Mouse (Mus musculus): Measurements from ENCODE around the gene Spon1.

Gene Spon1

DNA sequence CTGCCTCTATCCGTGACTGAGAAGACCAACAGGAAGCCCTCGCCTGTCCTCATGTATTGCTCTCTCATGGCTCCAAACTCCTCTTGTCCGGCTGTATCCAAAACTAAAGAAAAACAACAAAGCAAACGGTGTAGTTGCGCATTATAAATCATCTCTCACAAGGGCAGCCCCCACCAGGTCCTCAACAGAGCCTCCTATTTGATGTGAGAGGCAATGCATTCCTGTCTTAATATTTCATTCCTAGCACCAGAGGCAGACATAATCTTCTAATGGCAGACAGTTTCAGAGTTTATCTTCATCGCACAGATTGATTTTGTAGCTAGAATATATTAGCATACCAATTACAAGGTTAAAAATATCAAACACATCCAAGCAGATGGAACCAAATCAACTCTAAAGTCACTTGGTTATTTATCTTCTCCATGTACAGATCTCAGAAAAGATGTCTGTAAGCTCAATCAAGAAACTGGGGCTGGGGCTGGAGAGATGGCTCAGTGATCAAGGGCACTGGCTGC is 293.2 kb downstream of the Spon1 start:
- DNase-seq (ENCODE audit: low read depth, low spot score): no peak

DNA sequence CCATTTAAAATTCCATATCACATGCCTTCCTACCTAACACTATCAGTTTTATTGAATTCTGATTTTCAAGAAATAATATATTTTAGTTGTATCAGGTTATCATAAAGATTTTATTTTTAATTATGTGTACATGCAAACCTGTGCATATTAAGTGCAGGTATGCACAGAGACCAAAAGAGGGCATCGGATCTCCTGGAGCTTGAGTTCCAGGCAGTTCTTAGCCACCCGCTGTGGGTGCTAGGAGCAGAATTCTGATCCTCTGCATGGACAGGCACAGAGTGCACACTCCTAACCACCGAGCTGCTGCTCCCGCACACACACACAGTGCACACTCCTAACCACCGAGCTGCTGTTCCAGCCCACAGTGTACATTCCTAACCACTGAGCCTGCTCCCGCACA is 294.6 kb downstream of the Spon1 start:
- DNase-seq (ENCODE audit: low read depth, low spot score): peak; percentile 14

DNA sequence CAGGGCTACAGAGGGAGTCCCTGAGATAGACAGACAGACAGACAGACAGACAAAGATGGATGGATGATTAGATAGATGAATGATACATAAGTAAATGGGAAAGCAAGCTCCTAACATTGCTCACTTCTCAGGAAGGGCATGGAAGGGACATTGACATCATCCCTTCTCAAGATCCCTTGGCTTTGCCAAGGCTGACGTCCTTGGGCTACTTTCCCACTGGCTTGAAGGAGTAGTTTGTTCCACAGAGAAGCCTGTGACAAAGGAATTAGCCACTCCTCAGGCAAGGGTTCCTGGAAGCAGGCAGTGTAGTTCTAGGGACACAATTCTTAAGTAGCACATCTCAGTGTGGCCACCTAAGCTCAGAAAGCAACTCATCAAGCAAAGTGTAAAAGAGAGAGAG is 296.7 kb downstream of the Spon1 start:
- DNase-seq (ENCODE audit: low read depth, low spot score): no peak

DNA sequence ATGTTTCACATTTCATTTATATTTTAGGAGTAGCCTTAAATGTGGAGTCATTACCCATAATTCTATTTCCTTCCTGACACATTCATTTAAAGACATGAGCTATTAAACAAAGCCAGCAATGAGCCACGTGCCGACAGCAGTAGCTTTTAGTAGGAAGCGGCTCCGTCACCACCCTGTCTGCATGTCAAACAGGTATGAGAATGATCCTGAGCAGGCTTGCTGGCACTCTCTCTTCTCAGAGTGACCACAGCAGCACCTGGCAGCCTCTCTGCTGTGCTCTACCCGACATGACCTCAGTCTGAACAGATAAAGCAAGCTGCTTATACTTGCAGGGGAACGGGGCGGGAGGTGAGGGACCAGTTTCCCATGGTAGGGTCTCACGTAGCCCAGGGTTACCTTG is 297.7 kb downstream of the Spon1 start:
- DNase-seq (ENCODE audit: low read depth, low spot score): no peak

DNA sequence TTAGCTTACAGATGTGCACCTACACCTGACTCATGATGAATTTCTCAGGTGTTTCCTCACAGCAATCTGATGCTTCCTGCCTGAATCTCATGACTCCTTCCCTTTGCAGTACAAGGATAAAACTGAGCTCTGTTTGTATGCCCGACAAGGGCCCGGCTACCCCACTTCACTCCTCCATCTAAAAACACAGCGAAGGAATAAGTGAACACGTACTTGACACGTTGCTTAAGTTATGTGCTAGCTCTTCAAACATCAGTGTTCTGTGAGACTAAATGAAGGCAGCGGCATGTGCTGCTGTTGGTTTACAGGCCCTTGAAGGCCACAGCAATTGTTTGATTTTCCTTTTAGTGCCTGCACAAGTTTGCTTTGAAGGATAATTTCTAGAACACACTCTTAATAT is 298.2 kb downstream of the Spon1 start:
- no peak for DNase-seq (ENCODE audit: low read depth, low spot score)

DNA sequence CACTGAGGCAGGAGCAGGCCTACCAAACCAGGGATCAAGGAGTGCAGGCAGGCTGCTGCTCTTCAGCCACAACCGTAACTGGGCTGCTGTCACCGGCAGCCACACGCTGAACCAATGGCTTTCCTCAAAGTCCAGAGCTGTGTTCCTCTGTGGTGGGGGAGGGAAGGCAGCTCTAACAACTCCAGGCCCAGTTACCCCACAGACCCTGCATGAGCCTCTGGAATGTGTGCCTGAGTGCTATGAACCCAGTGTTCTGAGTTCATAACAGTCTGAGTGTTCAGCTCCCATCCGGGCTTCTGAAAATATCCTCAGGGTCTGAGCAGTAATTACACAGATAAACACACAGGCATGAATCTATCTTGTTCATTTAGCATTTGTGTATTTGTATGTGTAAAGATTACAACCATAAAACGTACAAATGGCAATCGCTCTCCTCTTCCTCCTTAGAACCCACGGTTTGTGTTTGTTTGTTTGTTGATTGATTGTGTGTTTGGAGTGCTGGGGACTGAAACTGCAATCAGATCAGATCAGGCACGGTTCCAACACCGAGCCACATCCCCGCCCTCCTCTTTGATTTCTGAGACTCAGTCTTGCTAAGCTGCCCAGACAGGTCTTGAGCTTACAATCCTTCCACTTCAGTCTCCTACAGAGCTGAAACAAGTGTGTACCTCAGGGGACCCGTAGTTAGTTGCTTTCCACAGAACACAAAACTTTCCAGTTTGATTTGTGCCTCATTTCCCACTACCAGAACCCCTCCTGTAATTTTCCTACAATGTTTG is 299.8 kb downstream of the Spon1 start:
- no peak for DNase-seq (ENCODE audit: low read depth, low spot score)

DNA sequence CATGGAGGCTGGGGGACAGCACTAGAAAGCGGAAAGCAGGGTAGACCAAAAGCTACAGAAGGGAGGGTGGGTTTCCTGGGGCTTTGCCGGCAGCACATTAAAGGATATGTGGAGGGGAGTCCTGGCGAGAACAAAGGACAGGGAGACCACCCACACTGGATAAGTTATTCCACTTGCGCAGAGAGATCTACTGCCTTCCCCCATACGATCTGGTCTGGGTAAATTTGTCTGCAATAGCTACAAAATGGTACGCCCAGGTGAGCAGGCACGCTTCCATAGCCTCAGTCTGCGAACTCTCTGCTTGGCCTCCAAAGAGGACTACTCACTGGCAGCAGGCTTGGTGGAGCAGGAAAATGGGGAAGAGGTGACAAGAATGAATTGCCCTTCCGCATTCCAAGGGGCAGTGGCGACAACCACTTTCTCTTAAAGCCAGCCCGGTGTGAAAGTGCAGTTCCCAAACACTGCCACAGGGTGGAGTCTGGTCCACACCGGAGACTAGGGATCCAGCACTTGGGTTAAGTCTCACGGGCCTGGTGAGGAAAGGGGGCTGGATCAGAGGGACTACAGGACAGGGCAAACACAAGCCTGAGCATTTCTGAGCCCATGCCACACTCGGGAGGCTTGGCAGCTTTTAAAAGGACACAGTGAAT is 300.9 kb downstream of the Spon1 start:
- DNase-seq (ENCODE audit: low read depth, low spot score): peak; percentile 81

DNA sequence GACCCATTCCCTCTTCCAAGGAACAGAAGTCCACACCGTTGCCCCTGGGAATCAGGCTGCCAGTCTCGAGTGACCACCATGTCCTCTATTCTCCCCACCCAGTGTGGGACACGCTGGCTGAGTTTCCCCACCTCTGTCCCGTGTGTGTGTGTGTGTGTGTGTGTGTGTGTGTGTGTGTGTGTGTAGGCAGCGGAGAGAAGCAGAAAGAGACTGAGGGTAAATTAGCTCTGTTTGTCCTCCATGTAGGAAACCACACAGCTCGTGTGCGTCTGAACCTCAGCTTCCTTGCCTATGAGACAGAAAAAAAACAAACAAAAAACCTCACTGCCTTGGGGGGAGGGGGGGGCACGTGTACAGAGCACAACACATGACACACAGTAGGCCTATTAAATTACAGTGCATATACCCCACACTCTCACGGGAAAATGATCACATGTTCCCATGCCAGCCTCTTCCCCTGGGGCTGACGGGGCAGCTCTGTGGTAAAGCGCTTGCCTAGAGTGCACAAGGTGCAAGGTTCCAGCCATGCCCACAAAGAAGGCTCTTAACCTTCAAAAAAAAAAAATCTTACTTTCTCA is 303.2 kb downstream of the Spon1 start:
- DNase-seq (ENCODE audit: low read depth, low spot score): no peak

DNA sequence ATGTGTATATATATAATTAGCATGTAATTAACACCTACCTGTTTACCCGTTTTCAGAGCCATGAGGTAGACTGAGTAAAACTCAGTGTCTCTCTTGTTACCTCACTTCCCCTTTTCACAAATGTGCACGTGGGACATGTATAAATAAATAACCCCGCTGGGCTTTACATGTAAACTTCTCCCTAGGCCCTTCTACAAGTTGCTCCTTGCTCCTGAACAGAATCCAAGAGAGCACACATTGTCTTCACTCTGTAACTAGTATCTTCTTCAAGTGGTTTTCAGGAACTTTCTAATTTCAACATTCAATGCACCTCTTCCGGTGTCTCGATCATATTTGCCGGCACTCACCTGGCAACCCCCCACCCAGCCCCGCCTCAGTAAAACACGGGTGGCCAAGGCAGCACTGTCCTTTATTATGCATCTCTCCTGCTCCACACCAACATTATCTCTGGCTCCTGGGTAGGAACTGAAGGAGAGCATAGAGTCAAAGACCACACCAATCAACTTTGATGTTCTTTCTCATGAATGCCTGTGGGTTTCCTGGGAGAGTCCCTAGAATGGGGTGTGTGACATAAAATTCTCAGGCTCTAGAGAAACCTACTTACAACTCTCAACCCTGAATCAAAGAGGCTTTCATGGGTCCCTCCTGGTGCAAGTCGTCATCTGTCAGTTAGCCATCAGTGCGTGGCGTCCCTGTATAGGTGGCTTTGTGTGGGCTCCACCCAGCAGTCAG is 304.1 kb downstream of the Spon1 start:
- DNase-seq (ENCODE audit: low read depth, low spot score): peak; percentile 11

DNA sequence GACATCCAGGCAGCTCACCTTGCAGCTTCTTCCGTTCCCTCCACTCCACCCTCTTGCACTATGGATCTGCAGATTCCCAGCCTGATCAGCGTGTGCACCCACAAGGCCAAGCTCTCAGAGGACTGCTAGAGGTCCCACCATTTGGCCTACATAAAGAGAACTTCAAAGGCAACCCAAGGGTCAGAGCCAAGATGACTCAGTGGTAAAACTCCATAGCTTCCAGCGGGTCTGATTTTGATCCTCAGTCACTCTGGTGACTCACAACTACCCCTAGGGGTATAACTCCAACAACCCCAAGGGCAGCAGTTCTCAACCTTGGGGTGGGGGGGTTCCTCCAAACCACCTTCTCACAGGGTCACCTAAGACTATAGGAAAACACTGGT is 304.7 kb downstream of the Spon1 start:
- DNase-seq (ENCODE audit: low read depth, low spot score): peak; percentile 70

DNA sequence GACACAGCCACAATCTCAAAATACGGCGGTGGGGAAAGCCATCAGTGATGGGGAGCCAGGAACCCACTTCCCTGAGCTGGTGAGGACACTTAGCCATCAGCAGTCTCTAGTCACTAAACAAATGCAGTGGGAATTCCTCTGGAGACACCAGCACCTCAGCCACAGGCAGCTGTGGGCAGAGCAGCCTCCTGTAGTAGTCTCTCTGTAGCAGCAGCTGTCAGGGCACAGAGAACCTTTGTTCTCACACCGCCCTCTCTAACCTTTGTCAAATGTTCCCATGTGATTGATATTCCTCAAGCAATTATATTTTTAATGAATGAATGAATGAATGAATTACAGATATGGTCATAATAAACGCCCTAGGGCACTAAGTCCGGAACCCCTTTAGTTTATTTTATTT is 305.6 kb downstream of the Spon1 start:
- DNase-seq (ENCODE audit: low read depth, low spot score): no peak

DNA sequence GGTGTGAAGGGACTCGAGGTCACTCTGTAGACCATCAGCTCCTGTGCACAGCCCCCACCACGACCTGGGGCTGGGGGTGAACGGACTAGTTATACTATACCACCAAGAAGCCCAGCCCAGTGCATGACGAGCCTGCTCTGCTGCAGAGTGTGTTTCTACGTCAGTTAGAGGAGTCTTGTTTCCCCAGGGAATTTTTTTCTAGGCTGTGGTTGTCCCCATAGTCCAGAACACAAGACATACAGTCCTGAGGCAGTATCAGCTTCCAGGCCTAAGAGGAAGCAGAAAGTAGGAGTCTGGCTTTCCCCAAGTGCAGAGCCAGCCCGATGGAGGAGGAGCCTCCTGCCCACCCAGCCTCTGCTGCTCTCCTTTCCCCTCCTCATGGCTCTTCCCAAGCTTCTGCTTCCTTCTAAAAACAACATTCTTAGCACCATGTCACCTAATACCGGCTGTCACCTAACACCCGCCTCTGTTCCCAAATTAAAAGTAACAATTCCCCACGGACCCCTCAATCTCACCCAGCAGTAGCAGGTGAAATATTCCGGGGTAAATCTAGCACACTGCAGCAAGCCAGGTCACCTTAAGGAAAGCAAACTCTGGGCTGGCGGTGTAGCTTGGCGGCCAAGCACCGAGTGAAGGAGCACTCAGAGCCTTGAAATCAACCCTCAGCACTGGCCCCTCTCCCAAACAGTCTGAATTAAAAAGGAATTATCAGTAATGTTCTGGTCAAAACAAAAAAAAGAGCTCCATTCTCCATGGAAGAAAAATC is 306.2 kb downstream of the Spon1 start:
- peak; percentile 8 for DNase-seq (ENCODE audit: low read depth, low spot score)

DNA sequence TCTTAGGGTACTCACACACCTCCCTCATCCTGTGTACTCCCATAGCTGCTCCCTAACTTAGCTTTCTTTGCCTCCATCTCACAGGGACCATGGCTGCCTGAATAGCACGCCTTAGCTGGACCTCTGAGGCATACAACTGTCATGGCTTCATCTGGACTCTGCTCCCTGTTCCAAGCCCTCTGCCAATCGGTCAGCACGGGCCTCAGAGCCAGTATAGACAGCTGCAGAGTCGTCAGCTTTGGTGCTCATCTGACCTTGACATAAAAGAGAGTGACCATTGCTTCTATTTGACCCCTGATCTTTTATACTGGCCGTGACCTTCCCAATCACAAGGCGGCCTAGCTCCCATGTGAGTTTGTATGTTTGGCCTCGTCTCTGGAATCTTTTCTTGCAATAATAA is 308.3 kb downstream of the Spon1 start:
- DNase-seq (ENCODE audit: low read depth, low spot score): no peak

DNA sequence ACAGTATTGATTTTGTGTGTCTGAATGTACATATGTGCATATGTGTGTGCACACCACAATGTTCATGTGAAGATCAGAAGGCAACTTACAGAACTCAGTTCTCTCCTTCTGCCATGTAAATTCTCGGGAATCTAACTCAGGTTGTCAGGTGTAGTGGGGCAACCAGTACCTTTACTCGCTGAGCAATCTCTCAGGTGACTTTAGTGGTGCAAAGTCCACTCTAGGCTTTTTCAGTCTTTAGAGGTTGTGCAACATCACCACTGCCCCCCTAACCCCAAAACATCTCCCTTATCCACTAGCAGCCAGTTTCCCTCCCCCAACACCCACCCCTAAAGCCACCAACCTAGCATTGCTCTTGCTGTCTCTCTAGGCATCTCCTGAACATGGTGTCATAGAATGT is 308.8 kb downstream of the Spon1 start:
- DNase-seq (ENCODE audit: low read depth, low spot score): no peak

DNA sequence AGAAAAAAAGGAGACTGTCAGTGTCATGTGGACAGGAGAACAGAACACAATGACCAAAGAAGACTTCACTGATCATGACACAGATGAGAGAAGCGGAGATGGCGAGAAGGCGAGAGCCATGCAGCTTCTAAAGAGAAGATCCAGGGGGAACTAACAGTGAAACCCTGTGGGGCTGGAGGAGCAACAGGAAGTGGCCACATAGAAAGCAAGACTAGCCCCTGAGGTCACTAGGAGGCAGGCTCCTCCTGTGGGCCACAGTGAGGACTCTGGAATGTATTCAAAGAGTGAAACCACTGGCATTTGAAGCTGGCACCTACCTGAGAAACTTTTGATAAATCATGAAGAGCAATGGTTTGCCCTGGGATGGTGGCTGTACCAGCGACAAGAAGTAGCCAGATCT is 313.5 kb downstream of the Spon1 start:
- DNase-seq (ENCODE audit: low read depth, low spot score): peak; percentile 45

DNA sequence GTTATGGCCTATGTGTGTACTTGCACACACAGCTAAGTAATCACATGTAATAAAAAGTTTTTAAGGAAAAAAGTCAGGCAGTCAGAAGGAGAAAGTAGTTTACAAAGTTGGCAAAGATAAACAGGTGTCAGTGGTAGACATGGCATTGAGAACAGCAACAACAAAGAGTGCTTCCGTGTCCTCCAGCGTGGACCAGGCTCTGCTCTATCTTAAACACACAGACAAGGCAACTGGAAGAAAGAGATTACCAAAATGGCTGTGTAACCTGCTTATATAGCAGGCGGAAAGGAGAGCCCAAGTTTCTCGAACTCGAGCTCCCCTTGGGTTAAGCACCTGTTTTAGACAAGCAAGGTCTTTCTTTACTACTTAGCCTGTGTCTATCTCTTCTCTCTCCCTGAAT is 314.5 kb downstream of the Spon1 start:
- DNase-seq (ENCODE audit: low read depth, low spot score): no peak

DNA sequence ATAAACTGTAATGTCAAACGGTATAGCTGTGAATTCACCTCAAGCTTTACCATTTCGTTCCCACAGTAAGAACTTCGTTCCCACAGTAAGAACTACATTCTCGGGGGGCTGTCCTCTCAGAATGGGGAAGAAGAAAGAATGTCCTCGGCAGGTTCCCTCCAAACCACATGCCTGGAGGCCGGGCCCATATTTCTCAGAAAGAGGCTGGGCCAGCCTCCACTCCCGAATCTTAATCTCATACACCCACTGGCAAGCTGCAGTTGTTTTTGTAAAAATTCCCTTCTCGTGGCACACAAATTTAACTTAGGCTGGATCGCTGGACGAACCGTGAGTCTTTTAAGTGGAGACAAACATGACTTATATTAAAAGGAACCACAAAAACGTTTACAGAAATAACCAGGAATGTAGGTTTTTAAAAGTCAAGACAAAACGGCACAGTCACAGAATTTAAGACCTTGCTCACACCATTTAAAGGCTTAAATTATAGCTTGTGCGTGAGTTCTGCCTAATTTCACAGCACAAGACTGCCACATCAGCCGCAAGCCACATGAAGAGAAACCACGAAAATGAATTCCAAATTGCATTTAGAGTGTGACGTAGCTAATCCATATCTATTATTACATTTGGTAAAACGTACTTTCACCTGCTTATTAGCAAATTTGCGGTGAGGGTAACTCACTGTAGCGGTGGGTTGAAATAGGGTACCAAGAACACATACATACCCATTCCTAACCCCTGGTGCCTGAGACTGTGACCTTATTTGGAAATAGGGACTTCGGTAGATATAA is 316.0 kb downstream of the Spon1 start:
- no peak for DNase-seq (ENCODE audit: low read depth, low spot score)

DNA sequence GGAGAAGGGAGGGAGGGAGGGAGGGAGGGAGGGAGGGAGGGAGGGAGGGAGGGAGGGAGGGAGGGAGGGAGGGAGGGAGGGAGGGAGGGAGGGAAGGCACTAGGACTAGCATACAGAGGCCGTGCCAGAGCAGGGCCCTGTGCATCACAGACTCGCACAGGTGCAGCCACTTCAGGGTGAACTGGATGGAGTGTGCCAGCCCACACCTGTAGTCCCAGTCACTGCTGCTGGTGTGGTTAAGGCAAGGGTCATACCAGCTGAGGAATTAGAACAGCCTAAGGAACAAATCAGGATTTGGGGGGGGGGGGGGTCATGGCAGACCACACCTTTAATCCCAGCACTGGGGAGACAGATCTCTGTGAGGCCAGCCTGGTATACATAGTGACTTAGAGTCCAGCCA is 317.3 kb downstream of the Spon1 start:
- DNase-seq (ENCODE audit: low read depth, low spot score): no peak

DNA sequence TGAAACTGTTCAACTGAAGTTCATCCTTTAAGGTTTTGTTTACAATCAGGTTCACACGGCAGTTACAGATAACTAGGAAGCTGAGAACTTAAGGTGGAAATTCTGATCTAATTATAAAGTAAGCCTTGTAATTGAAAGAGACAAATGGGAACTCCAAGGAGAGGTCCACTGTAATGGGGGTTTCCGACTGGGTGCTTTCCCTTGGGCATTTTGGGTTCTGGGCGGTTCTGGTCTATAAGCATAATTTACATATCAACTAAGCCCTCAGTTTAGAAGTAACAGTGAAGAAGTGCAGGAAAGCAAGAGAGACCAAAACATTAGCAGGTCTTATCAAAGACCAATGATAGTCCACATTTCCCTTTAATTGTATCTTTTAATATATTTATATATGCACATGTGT is 318.0 kb downstream of the Spon1 start:
- no peak for DNase-seq (ENCODE audit: low read depth, low spot score)

DNA sequence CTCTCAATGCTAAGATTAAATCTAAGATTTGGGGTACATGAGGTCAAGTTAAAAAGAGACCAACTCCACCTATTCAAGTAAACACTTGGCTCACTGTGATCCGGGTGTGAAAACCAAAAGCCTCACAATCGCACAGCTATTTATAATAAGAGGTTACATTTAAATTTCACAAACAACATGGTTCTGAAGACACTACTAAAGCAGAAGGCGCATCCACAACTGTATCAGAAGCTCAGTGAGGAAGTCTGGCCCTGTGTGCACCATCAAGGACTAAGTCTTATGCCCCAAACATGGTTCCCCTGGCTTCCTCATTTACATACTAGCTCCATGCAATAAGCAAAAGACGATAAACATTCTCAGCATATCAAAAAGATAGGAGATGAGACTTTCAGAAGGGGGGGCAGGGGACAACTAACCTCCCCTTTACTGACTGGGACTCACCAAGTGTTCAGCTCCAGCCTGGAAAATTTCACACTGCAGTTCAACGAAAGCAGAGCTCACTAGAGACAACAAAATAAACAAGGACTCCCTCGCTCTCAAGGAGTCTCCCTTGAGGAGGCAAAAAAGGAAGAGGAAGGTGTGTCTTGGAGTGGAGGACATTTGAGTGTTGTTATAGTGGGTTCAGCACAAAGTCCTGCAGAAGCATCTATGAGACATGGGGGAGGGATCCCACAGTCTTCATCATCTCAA is 320.4 kb downstream of the Spon1 start:
- no peak for DNase-seq (ENCODE audit: low read depth, low spot score)

Data from 3T3-L1 (cell line).